Mouse (Mus musculus) liver, embryonic 12.5 days (tissue): ENCODE results near the gene Wdfy4. TPM values are rescaled to one million over a fixed set of nuclear protein-coding genes. Genes with fewer than 3 reads are reported as not detected.

Experiments used
- ATAC-seq: fragments of 200-750 bp; cut with Nextera tagmentation; 2 replicates; pipeline ENCODE4 v1.8.0; 2017; ENCODE audit warnings: moderate number of reproducible peaks, mild to moderate bottlenecking, moderate library complexity
- H3K27ac ChIP-seq: fragments of 300-500 bp; sonication (generic); 2 replicates; pipeline ENCODE4 v1.5.1; 2016; ENCODE audit warnings: mild to moderate bottlenecking
- H3K27me3 ChIP-seq: fragments of 300-500 bp; sonication (generic); replicated peaks from 2 replicates; pipeline ENCODE4 v1.6.1; 2016; ENCODE audit warnings: mild to moderate bottlenecking, moderate library complexity
- H3K36me3 ChIP-seq: fragments of 300-500 bp; sonication (generic); 2 replicates; pipeline ENCODE4 v1.6.1; 2016; ENCODE audit warnings: mild to moderate bottlenecking, moderate library complexity
- H3K4me1 ChIP-seq: fragments of 300-500 bp; sonication (generic); 2 replicates; pipeline ENCODE4 v1.6.1; 2016
- H3K4me2 ChIP-seq: fragments of 300-500 bp; sonication (generic); 2 replicates; pipeline ENCODE4 v1.6.1; 2016; ENCODE audit warnings: mild to moderate bottlenecking, moderate library complexity
- H3K4me3 ChIP-seq: fragments of 300-500 bp; sonication (generic); 2 replicates; pipeline ENCODE4 v1.5.1; 2016; ENCODE audit warnings: mild to moderate bottlenecking, moderate library complexity
- H3K9ac ChIP-seq: fragments of 300-500 bp; sonication (generic); 2 replicates; pipeline ENCODE4 v1.6.1; 2016; ENCODE audit warnings: mild to moderate bottlenecking, moderate library complexity
- H3K9me3 ChIP-seq: fragments of 300-500 bp; sonication (generic); replicated peaks from 2 replicates; pipeline ENCODE4 v1.6.1; 2016; ENCODE audit warnings: mild to moderate bottlenecking, moderate library complexity
- WGBS: fragments of 180-500 bp; shearing (Covaris S2); methylation state at CpG from one replicate; pipeline ENCODE4 v1.1.7; 2016; ENCODE audit not compliant: insufficient replicate concordance; 5-methylcytosine and 5-hydroxymethylcytosine counted together
- polyA plus RNA-seq: library from polyadenylated mRNA; unstranded; fragments of >200 nt; fragmentation: Nextera tagmentation; extraction: Ambion mirVana; gene quantifications from 2 replicates; pipeline ENCODE4 v1.2.1, GENCODE M21; 2016

Wdfy4 gene
- polyA plus RNA-seq, 1 experiment from 2014 or later, result 2.1 TPM

GRCm38 (mm10) chr14:32950312-32951301 is 234.7 kb downstream of the Wdfy4 start:
- Histone ChIP-seq H3K9me3 (no peaks in the 10 kb centered on the region), H3K4me3 (no peak overlapping the region), H3K27me3 (peaks cover 6% of the 10 kb centered on the region; the same call in 1 of the 2 replicates), H3K36me3 (no peaks in the 10 kb centered on the region), H3K4me2 (no peak overlapping the region), H3K27ac (no peak overlapping the region), H3K9ac (no peak overlapping the region), H3K4me1 (no peaks in the 10 kb centered on the region)
- 60% methylated on average over 20 of the region's 20 CpGs for WGBS
- ATAC-seq, result no peak

GRCm38 (mm10) chr14:32947512-32947911 is 237.8 kb downstream of the Wdfy4 start:
- Histone ChIP-seq H3K4me1 (no peaks in the 10 kb centered on the region), H3K4me3 (no peak overlapping the region), H3K36me3 (no peaks in the 10 kb centered on the region), H3K4me2 (no peak overlapping the region), H3K9me3 (no peaks in the 10 kb centered on the region), H3K27ac (no peak overlapping the region), H3K27me3 (peaks cover 9% of the 10 kb centered on the region; the same call in 1 of the 2 replicates), H3K9ac (no peak overlapping the region)
- 58% methylated on average over 2 of the region's 2 CpGs for WGBS
- no peak for ATAC-seq

- Histone ChIP-seq H3K36me3 (no peaks in the 10 kb centered on the region), H3K4me2 (no peak overlapping the region), H3K4me1 (no peaks in the 10 kb centered on the region), H3K4me3 (no peak overlapping the region), H3K27ac (no peak overlapping the region), H3K9ac (no peak overlapping the region), H3K27me3 (no peaks in the 10 kb centered on the region), H3K9me3 (no peaks in the 10 kb centered on the region)
- WGBS, result 52% methylated on average over 5 of the region's 5 CpGs
- no peak for ATAC-seq
These were observed 246.1 kb downstream of the Wdfy4 start for GRCm38 (mm10) chr14:32939217-32939616.

GRCm38 (mm10) chr14:32934064-32934463 is 251.2 kb downstream of the Wdfy4 start:
- H3K27me3 ChIP-seq, result no peaks in the 10 kb centered on the region
- no peak overlapping the region for H3K27ac ChIP-seq
- no peak overlapping the region for H3K4me2 ChIP-seq
- WGBS, result 64% methylated on average over 6 of the region's 6 CpGs
- H3K9ac ChIP-seq, result no peak overlapping the region
- H3K9me3 ChIP-seq, result no peaks in the 10 kb centered on the region
- H3K36me3 ChIP-seq, result no peaks in the 10 kb centered on the region
- no peaks in the 10 kb centered on the region for H3K4me1 ChIP-seq
- ATAC-seq, result no peak
- H3K4me3 ChIP-seq, result no peak overlapping the region

- Histone ChIP-seq H3K9me3 (no peaks in the 10 kb centered on the region), H3K36me3 (no peaks in the 10 kb centered on the region), H3K27me3 (no peaks in the 10 kb centered on the region), H3K9ac (no peak overlapping the region), H3K4me1 (no peaks in the 10 kb centered on the region), H3K27ac (no peak overlapping the region), H3K4me2 (no peak overlapping the region), H3K4me3 (no peak overlapping the region)
- ATAC-seq, result no peak
- WGBS, result 66% methylated on average over 8 of the region's 8 CpGs
These were observed 253.1 kb downstream of the Wdfy4 start for GRCm38 (mm10) chr14:32932220-32932619.

GRCm38 (mm10) chr14:32931709-32932108 is 253.6 kb downstream of the Wdfy4 start:
- Histone ChIP-seq H3K4me2 (no peak overlapping the region), H3K9ac (no peak overlapping the region), H3K36me3 (no peaks in the 10 kb centered on the region), H3K4me1 (no peaks in the 10 kb centered on the region), H3K27ac (no peak overlapping the region), H3K9me3 (no peaks in the 10 kb centered on the region), H3K4me3 (no peak overlapping the region), H3K27me3 (no peaks in the 10 kb centered on the region)
- ATAC-seq, result no peak
- 42% methylated on average over 10 of the region's 10 CpGs for WGBS

GRCm38 (mm10) chr14:32923871-32924270 is 261.4 kb downstream of the Wdfy4 start:
- Histone ChIP-seq H3K4me3 (no peak overlapping the region), H3K9me3 (no peaks in the 10 kb centered on the region), H3K27me3 (no peaks in the 10 kb centered on the region), H3K4me1 (no peaks in the 10 kb centered on the region), H3K9ac (no peak overlapping the region), H3K27ac (no peak overlapping the region), H3K36me3 (no peaks in the 10 kb centered on the region), H3K4me2 (no peak overlapping the region)
- 67% methylated on average over 9 of the region's 9 CpGs for WGBS
- no peak for ATAC-seq

- Histone ChIP-seq H3K27me3 (no peaks in the 10 kb centered on the region), H3K4me3 (no peak overlapping the region), H3K4me1 (no peaks in the 10 kb centered on the region), H3K9ac (no peak overlapping the region), H3K4me2 (no peak overlapping the region), H3K9me3 (no peaks in the 10 kb centered on the region), H3K36me3 (no peaks in the 10 kb centered on the region), H3K27ac (no peak overlapping the region)
- 0 out of 2 replicates have a peak, but pooled peaks have one; percentile 40 for ATAC-seq
- WGBS, result 89% methylated on average over 1 of the region's 1 CpGs
These were observed 267.4 kb downstream of the Wdfy4 start for GRCm38 (mm10) chr14:32917919-32918318.

- no peak for ATAC-seq
- H3K4me3 ChIP-seq, result no peak overlapping the region
- WGBS, result 49% methylated on average over 2 of the region's 2 CpGs
- no peaks in the 10 kb centered on the region for H3K9me3 ChIP-seq
- H3K4me2 ChIP-seq, result no peak overlapping the region
- no peaks in the 10 kb centered on the region for H3K4me1 ChIP-seq
- no peaks in the 10 kb centered on the region for H3K36me3 ChIP-seq
- H3K27me3 ChIP-seq, result no peaks in the 10 kb centered on the region
- H3K27ac ChIP-seq, result no peak overlapping the region
- H3K9ac ChIP-seq, result no peak overlapping the region
These were observed 269.9 kb downstream of the Wdfy4 start for GRCm38 (mm10) chr14:32915360-32915759.

GRCm38 (mm10) chr14:32911187-32911586 is 274.1 kb downstream of the Wdfy4 start:
- no peak overlapping the region for H3K4me2 ChIP-seq
- 79% methylated on average over 4 of the region's 4 CpGs for WGBS
- no peak overlapping the region for H3K27ac ChIP-seq
- no peak overlapping the region for H3K4me3 ChIP-seq
- H3K27me3 ChIP-seq, result no peaks in the 10 kb centered on the region
- no peaks in the 10 kb centered on the region for H3K4me1 ChIP-seq
- no peaks in the 10 kb centered on the region for H3K9me3 ChIP-seq
- H3K36me3 ChIP-seq, result no peaks in the 10 kb centered on the region
- no peak overlapping the region for H3K9ac ChIP-seq
- ATAC-seq, result no peak
